Mouse (Mus musculus) ES-E14 (cell line): Measurements from ENCODE around the gene Rassf2. TPM values are rescaled to one million over a fixed set of nuclear protein-coding genes. Genes with fewer than 3 reads are reported as not detected.
A peak's percentile ranks its signal among the peaks of the same experiment; 100 is the strongest.

ENCODE experiments used
- DNase-seq: peaks from one replicate; pipeline ENCODE4 v3.0.0-alpha.2; 2013; ENCODE audit warnings: low read depth, low spot score
- H3K27ac ChIP-seq: 2 replicates; pipeline ENCODE4 v1.5.1; 2012; ENCODE audit warnings: low read depth, mild to moderate bottlenecking, low read length, moderate library complexity, mixed read lengths; ENCODE audit not compliant: poor library complexity, insufficient read depth, severe bottlenecking
- H3K36me3 ChIP-seq: 2 replicates; pipeline ENCODE4 v1.6.1; 2012; ENCODE audit warnings: mild to moderate bottlenecking, low read length, moderate library complexity, mixed read lengths; ENCODE audit not compliant: control insufficient read depth, poor library complexity, insufficient read depth, severe bottlenecking
- H3K4me1 ChIP-seq, 2 experiments: fragments of 150-350 bp in 1 of 2; sonication (generic) in 1 of 2; 2 replicates each; pipeline ENCODE4 v1.6.1; 2012; ENCODE audit warnings: low read length in 2 of 2, mild to moderate bottlenecking in 1 of 2, mixed read lengths in 1 of 2; ENCODE audit not compliant: control insufficient read depth in 2 of 2, insufficient read depth in 2 of 2, poor library complexity in 1 of 2
- H3K4me3 ChIP-seq, 2 experiments: fragments of 150-350 bp in 1 of 2; sonication (generic) in 1 of 2; 2 replicates each; pipeline ENCODE4 v1.5.1; 2012; ENCODE audit warnings: low read length in 2 of 2, low read depth in 1 of 2, mild to moderate bottlenecking in 1 of 2, mixed read lengths in 1 of 2; ENCODE audit not compliant: insufficient read depth in 1 of 2, poor library complexity in 1 of 2, severe bottlenecking in 1 of 2
- H3K9ac ChIP-seq: 2 replicates; pipeline ENCODE4 v1.6.1; 2012; ENCODE audit warnings: low read depth, mild to moderate bottlenecking, low read length, mixed read lengths; ENCODE audit not compliant: poor library complexity, insufficient read depth, severe bottlenecking
- H3K9me3 ChIP-seq: fragments of 150-350 bp; sonication (generic); 2 replicates; pipeline ENCODE4 v1.6.1; 2012; ENCODE audit warnings: low read depth, mild to moderate bottlenecking, low read length; ENCODE audit not compliant: control insufficient read depth, insufficient read depth
- CHD2 ChIP-seq: IDR thresholded peaks from 2 replicates; pipeline ENCODE4 v1.6.1; 2014; ENCODE audit warnings: mild to moderate bottlenecking, low read depth, low read length, inconsistent platforms
- HCFC1 ChIP-seq: IDR thresholded peaks from 2 replicates; pipeline ENCODE4 v1.6.1; 2012; ENCODE audit warnings: low read length, inconsistent platforms, borderline replicate concordance; ENCODE audit not compliant: insufficient read depth
- MAFK ChIP-seq: IDR thresholded peaks from 2 replicates; pipeline ENCODE4 v1.6.1; 2014; ENCODE audit warnings: mild to moderate bottlenecking, low read depth, low read length, inconsistent platforms; ENCODE audit not compliant: insufficient read depth
- ZC3H11A ChIP-seq: IDR thresholded peaks from 2 replicates; pipeline ENCODE4 v1.6.1; 2012; ENCODE audit warnings: low read depth, mild to moderate bottlenecking, inconsistent platforms, low read length, borderline replicate concordance
- ZNF384 ChIP-seq: IDR thresholded peaks from 2 replicates; pipeline ENCODE4 v1.6.1; 2012; ENCODE audit warnings: low read depth, low read length, inconsistent platforms
- in situ Hi-C, 2 experiments: fragments of 600-800 bp; cut with MboI; formaldehyde crosslinking; loops; one replicate each; pipeline ENCODE4 v1.15.1; 2025; ENCODE audit warnings: low sequenced_read_pairs in 2 of 2, inconsistent platforms in 1 of 2; ENCODE audit not compliant: unreplicated experiment in 2 of 2
- total RNA-seq: library from RNA; depleted of rRNA; stranded (reverse); fragments of 300-350 nt; gene quantifications from 2 replicates; pipeline ENCODE4 v1.2.3, GENCODE M21; 2012

Rassf2 gene
- total RNA-seq, 1 experiment = 2.2 TPM

- H3K4me1 ChIP-seq = peaks cover 0 to 2% of the 10 kb centered on the region in 2 experiments; a peak in 1 of 4 replicates
- peaks cover 7% of the 10 kb centered on the region; the same call in 1 of the 2 replicates for H3K36me3 ChIP-seq
- H3K9me3 ChIP-seq = no peaks in the 10 kb centered on the region
- H3K9ac ChIP-seq = no peak overlapping the region
- TF ChIP-seq CHD2 = no peak
- no peak for TF ChIP-seq MAFK
- no peak for TF ChIP-seq ZC3H11A
- TF ChIP-seq ZNF384 = no peak
- no peak for TF ChIP-seq HCFC1
- H3K27ac ChIP-seq = no peak overlapping the region
- no peak for DNase-seq
- H3K4me3 ChIP-seq = no peak overlapping the region
- in situ Hi-C loops = no loop called here
Observed at GRCm38 (mm10) chr2:132006561-132007474, 23.2 kb downstream of the Rassf2 start.

GRCm38 (mm10) chr2:132005445-132005844 lies 24.6 kb downstream of the Rassf2 start:
- Histone ChIP-seq H3K27ac (no peak overlapping the region), H3K4me3 (no peak overlapping the region), H3K9me3 (no peaks in the 10 kb centered on the region), H3K9ac (no peak overlapping the region), H3K4me1 (peaks cover 0 to 2% of the 10 kb centered on the region in 2 experiments; a peak in 1 of 4 replicates), H3K36me3 (peaks cover 7% of the 10 kb centered on the region; the same call in 1 of the 2 replicates)
- TF ChIP-seq CHD2 = no peak
- no peak for TF ChIP-seq MAFK
- no peak for TF ChIP-seq HCFC1
- TF ChIP-seq ZC3H11A = no peak
- TF ChIP-seq ZNF384 = no peak
- no peak for DNase-seq
- in situ Hi-C loops = no loop called here

- in situ Hi-C loops = no loop called here
Observed at GRCm38 (mm10) chr2:132004495-132005136, 25.4 kb downstream of the Rassf2 start.

GRCm38 (mm10) chr2:132003916-132004315 lies 26.1 kb downstream of the Rassf2 start:
- TF ChIP-seq HCFC1 (no peak), MAFK (no peak), ZC3H11A (no peak), CHD2 (no peak), ZNF384 (no peak)
- no peak overlapping the region for H3K4me3 ChIP-seq
- no peak for DNase-seq
- H3K9ac ChIP-seq = no peak overlapping the region
- no peak overlapping the region for H3K27ac ChIP-seq
- H3K4me1 ChIP-seq = peaks cover 0 to 2% of the 10 kb centered on the region in 2 experiments; a peak in 1 of 4 replicates
- peaks cover 7% of the 10 kb centered on the region; the same call in 1 of the 2 replicates for H3K36me3 ChIP-seq
- in situ Hi-C loops = no loop called here
- H3K9me3 ChIP-seq = no peaks in the 10 kb centered on the region

More at GRCm38 (mm10) chr2:132004495-132005136, 25.4 kb downstream of the Rassf2 start:
- Histone ChIP-seq H3K27ac (0 out of 2 replicates have a peak overlapping the region, but pooled peaks have one; percentile 6), H3K4me3 (no peak overlapping the region), H3K9ac (no peak overlapping the region), H3K9me3 (no peaks in the 10 kb centered on the region), H3K4me1 (peaks cover 0 to 2% of the 10 kb centered on the region in 2 experiments; a peak in 1 of 4 replicates), H3K36me3 (peaks cover 7% of the 10 kb centered on the region; the same call in 1 of the 2 replicates)
- no peak for TF ChIP-seq ZC3H11A
- TF ChIP-seq ZNF384 = no peak
- no peak for TF ChIP-seq HCFC1
- TF ChIP-seq CHD2 = no peak
- TF ChIP-seq MAFK = no peak
- DNase-seq = no peak
